Mouse (Mus musculus): ENCODE results near the gene Slc2a12.

The Slc2a12 gene

GRCm38 (mm10) chr10:22660286-22661000 is 15.6 kb downstream of the Slc2a12 start:
- DNase-seq (ENCODE audit: low read depth, low spot score), result no peak

- no peak for DNase-seq (ENCODE audit: low read depth, low spot score)
Measured at GRCm38 (mm10) chr10:22668509-22668908, 23.7 kb downstream of the Slc2a12 start.

- DNase-seq (ENCODE audit: low read depth, low spot score), result no peak
Measured at GRCm38 (mm10) chr10:22674176-22674575, 29.4 kb downstream of the Slc2a12 start.

GRCm38 (mm10) chr10:22675848-22676630 is 31.2 kb downstream of the Slc2a12 start:
- DNase-seq (ENCODE audit: low read depth, low spot score), result no peak

GRCm38 (mm10) chr10:22696236-22696635 is 51.4 kb downstream of the Slc2a12 start:
- DNase-seq (ENCODE audit: low read depth, low spot score), result no peak

GRCm38 (mm10) chr10:22696864-22697263 is 52.1 kb downstream of the Slc2a12 start:
- no peak for DNase-seq (ENCODE audit: low read depth, low spot score)

- no peak for DNase-seq (ENCODE audit: low read depth, low spot score)
Measured at GRCm38 (mm10) chr10:22698158-22698953, 53.5 kb downstream of the Slc2a12 start.

- no peak for DNase-seq (ENCODE audit: low read depth, low spot score)
Measured at GRCm38 (mm10) chr10:22699487-22700335, 54.9 kb downstream of the Slc2a12 start.

GRCm38 (mm10) chr10:22700773-22701172 is 56.0 kb downstream of the Slc2a12 start:
- DNase-seq (ENCODE audit: low read depth, low spot score), result no peak

- no peak for DNase-seq (ENCODE audit: low read depth, low spot score)
Measured at GRCm38 (mm10) chr10:22701485-22702315, 56.9 kb downstream of the Slc2a12 start.

- no peak for DNase-seq (ENCODE audit: low read depth, low spot score)
Measured at GRCm38 (mm10) chr10:22703844-22704243, 59.0 kb downstream of the Slc2a12 start.

- no peak for DNase-seq (ENCODE audit: low read depth, low spot score)
Measured at GRCm38 (mm10) chr10:22708190-22708843, 63.5 kb downstream of the Slc2a12 start.

GRCm38 (mm10) chr10:22710173-22710777 is 65.5 kb downstream of the Slc2a12 start:
- DNase-seq (ENCODE audit: low read depth, low spot score), result no peak

- DNase-seq (ENCODE audit: low read depth, low spot score), result no peak
Measured at GRCm38 (mm10) chr10:22712955-22713354, 68.1 kb downstream of the Slc2a12 start.

- DNase-seq (ENCODE audit: low read depth, low spot score), result no peak
Measured at GRCm38 (mm10) chr10:22714520-22714919, 69.7 kb downstream of the Slc2a12 start.

GRCm38 (mm10) chr10:22718475-22718874 is 73.7 kb downstream of the Slc2a12 start:
- DNase-seq (ENCODE audit: low read depth, low spot score), result no peak

GRCm38 (mm10) chr10:22720781-22721529 is 76.1 kb downstream of the Slc2a12 start:
- DNase-seq (ENCODE audit: low read depth, low spot score), result no peak

- DNase-seq (ENCODE audit: low read depth, low spot score), result no peak
Measured at GRCm38 (mm10) chr10:22725166-22725565, 80.4 kb downstream of the Slc2a12 start.

- no peak for DNase-seq (ENCODE audit: low read depth, low spot score)
Measured at GRCm38 (mm10) chr10:22726295-22726694, 81.5 kb downstream of the Slc2a12 start.
